Mouse (Mus musculus): ENCODE results near the gene Grap. TPM values are rescaled to one million over a fixed set of nuclear protein-coding genes. Genes with fewer than 3 reads are reported as not detected.

Grap gene
- polyA plus RNA-seq, 1 experiment: 85.6 TPM

DNA sequence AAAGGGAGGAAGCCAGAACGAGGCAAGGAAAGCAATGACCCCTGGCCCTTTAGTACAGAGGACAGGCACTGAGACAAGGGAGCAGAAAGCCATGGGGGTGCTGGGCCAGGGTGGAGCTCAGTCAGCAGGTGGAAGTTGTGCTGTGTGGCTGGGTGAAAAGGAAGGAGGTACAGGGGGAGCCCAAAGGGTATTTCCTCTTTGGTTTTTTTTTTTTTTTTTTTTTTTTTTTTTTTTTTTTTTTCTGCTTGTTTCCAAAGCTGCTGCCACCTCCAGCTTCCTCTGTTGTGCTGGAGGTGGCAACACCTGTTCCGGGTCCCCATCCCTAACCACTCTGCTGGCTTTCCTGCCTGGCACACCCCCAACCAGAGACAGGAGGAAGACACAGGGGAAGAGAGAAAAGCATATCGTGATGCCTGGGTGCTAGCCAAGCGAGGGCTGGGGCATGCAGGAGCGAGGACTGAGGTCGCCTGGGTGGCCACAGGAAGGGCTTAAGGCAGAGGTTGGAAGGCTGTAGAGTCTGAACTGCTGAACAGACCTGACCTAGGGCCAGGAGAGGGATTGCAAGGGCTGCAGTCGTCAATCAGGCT, 7.8 kb downstream of the Grap start:
- no peak overlapping the region for H3K4me3 ChIP-seq (ENCODE audit: extremely low read depth, insufficient read depth, insufficient read length)
- H3K27me3 ChIP-seq (ENCODE audit: control insufficient read depth, insufficient read depth, low read length): no peaks in the 10 kb centered on the region
- TF ChIP-seq POLR2A (IDR thresholded peaks at IDR 0.05; ENCODE audit: low read depth, low read length) (no peak), CTCF (IDR thresholded peaks at IDR 0.05; ENCODE audit: extremely low read depth, insufficient read depth, insufficient read length, insufficient replicate concordance) (no peak)
- DNase-seq (ENCODE audit: low read depth in 1 of 2, low spot score in 2 of 2): peak in 1 of 2 experiments; percentile 63
- H3K36me3 ChIP-seq (ENCODE audit: control insufficient read depth, insufficient read depth, low read length): peaks cover 47% of the 10 kb centered on the region
- H3K4me1 ChIP-seq (ENCODE audit: control insufficient read depth, insufficient read depth, insufficient read length): peaks cover 42% of the 10 kb centered on the region; the same call in 1 of the 2 replicates
- H3K27ac ChIP-seq (ENCODE audit: insufficient read depth, low read length): peak overlapping the region; percentile 75
- WGBS: 17% methylated on average over 7 of the region's 7 CpGs

GRCm38 (mm10) chr11:61662189-61662588, 9.1 kb downstream of the Grap start:
- DNase-seq (ENCODE audit: low read depth in 1 of 2, low spot score in 2 of 2): no peak
- no peak overlapping the region for H3K27ac ChIP-seq (ENCODE audit: insufficient read depth, low read length)
- H3K4me1 ChIP-seq (ENCODE audit: control insufficient read depth, insufficient read depth, insufficient read length): peaks cover 37% of the 10 kb centered on the region; the same call in 1 of the 2 replicates
- no peak for TF ChIP-seq POLR2A (IDR thresholded peaks at IDR 0.05; ENCODE audit: low read depth, low read length)
- no peak for TF ChIP-seq CTCF (IDR thresholded peaks at IDR 0.05; ENCODE audit: extremely low read depth, insufficient read depth, insufficient read length, insufficient replicate concordance)
- H3K36me3 ChIP-seq (ENCODE audit: control insufficient read depth, insufficient read depth, low read length): peaks cover 53% of the 10 kb centered on the region
- 73% methylated on average over 5 of the region's 5 CpGs for whole genome bisulfite sequencing
- no peak overlapping the region for H3K4me3 ChIP-seq (ENCODE audit: extremely low read depth, insufficient read depth, insufficient read length)
- no peaks in the 10 kb centered on the region for H3K27me3 ChIP-seq (ENCODE audit: control insufficient read depth, insufficient read depth, low read length)

DNA sequence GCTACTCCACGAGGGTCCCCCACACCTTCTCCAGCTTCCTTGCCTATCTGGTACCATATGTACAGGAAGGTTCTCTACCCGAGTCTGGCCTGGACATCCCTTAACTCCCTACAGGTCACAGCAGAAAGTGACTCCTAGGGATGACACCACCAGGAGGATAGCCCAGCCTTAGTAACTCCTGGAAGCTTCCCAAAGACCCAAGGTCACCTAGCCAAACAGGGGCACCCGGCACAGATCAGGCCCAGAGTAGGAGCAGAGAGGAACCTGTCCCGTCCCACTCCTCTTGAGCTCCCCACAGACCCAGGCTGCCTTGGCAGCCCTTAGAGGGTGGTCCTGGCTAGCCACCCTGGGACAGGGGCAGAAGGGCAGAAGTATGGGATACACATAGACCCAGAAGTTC, 12.3 kb downstream of the Grap start:
- WGBS: 86% methylated on average over 4 of the region's 4 CpGs
- H3K4me1 ChIP-seq (ENCODE audit: control insufficient read depth, insufficient read depth, insufficient read length): peaks cover 18% of the 10 kb centered on the region; the same call in 1 of the 2 replicates
- H3K27me3 ChIP-seq (ENCODE audit: control insufficient read depth, insufficient read depth, low read length): no peaks in the 10 kb centered on the region
- H3K36me3 ChIP-seq (ENCODE audit: control insufficient read depth, insufficient read depth, low read length): peaks cover 63% of the 10 kb centered on the region
- TF ChIP-seq CTCF (IDR thresholded peaks at IDR 0.05; ENCODE audit: extremely low read depth, insufficient read depth, insufficient read length, insufficient replicate concordance): no peak
- no peak for TF ChIP-seq POLR2A (IDR thresholded peaks at IDR 0.05; ENCODE audit: low read depth, low read length)
- DNase-seq (ENCODE audit: low read depth in 1 of 2, low spot score in 2 of 2): no peak
- no peak overlapping the region for H3K27ac ChIP-seq (ENCODE audit: insufficient read depth, low read length)
- no peak overlapping the region for H3K4me3 ChIP-seq (ENCODE audit: extremely low read depth, insufficient read depth, insufficient read length)

- H3K4me1 ChIP-seq (ENCODE audit: control insufficient read depth, insufficient read depth, insufficient read length): peaks cover 12% of the 10 kb centered on the region; the same call in 1 of the 2 replicates
- H3K27ac ChIP-seq (ENCODE audit: insufficient read depth, low read length): no peak overlapping the region
- 68% methylated on average over 7 of the region's 7 CpGs for WGBS
- H3K36me3 ChIP-seq (ENCODE audit: control insufficient read depth, insufficient read depth, low read length): peaks cover 68% of the 10 kb centered on the region
- DNase-seq (ENCODE audit: low read depth in 1 of 2, low spot score in 2 of 2): no peak
- TF ChIP-seq CTCF (IDR thresholded peaks at IDR 0.05; ENCODE audit: extremely low read depth, insufficient read depth, insufficient read length, insufficient replicate concordance) (peak; percentile 73; the same call in 1 of the 2 replicates), POLR2A (IDR thresholded peaks at IDR 0.05; ENCODE audit: low read depth, low read length) (no peak)
- no peaks in the 10 kb centered on the region for H3K27me3 ChIP-seq (ENCODE audit: control insufficient read depth, insufficient read depth, low read length)
- no peak overlapping the region for H3K4me3 ChIP-seq (ENCODE audit: extremely low read depth, insufficient read depth, insufficient read length)
These were observed 13.1 kb downstream of the Grap start for GRCm38 (mm10) chr11:61665991-61666799.

DNA sequence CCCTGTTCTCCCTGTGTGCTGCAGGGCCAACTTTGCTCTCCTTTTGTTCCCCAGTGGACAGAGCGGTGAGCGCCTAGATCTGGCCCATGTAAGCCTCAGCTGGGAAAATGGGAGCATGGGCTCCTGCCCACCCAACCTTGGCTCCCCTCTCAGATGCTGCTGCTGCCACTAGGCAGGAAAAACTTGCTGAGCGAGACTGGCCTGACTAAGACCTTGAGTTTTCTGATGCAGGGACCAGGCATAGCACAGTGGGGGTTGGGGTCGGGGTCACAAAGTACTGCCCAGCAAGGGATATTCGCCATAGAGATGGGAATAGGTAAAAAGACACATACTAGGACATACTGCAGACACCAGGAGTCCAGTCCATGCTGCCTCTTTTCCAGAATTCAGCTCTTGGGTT, 14.2 kb downstream of the Grap start:
- Histone ChIP-seq H3K4me1 (ENCODE audit: control insufficient read depth, insufficient read depth, insufficient read length) (peaks cover 10% of the 10 kb centered on the region; the same call in 1 of the 2 replicates), H3K27ac (ENCODE audit: insufficient read depth, low read length) (no peak overlapping the region), H3K4me3 (ENCODE audit: extremely low read depth, insufficient read depth, insufficient read length) (no peak overlapping the region), H3K27me3 (ENCODE audit: control insufficient read depth, insufficient read depth, low read length) (no peaks in the 10 kb centered on the region), H3K36me3 (ENCODE audit: control insufficient read depth, insufficient read depth, low read length) (peaks cover 73% of the 10 kb centered on the region)
- no peak for DNase-seq (ENCODE audit: low read depth in 1 of 2, low spot score in 2 of 2)
- no peak for TF ChIP-seq CTCF (IDR thresholded peaks at IDR 0.05; ENCODE audit: extremely low read depth, insufficient read depth, insufficient read length, insufficient replicate concordance)
- no peak for TF ChIP-seq POLR2A (IDR thresholded peaks at IDR 0.05; ENCODE audit: low read depth, low read length)
- 93% methylated on average over 5 of the region's 5 CpGs for WGBS

GRCm38 (mm10) chr11:61667782-61668181, 14.7 kb downstream of the Grap start:
- no peak overlapping the region for H3K27ac ChIP-seq (ENCODE audit: insufficient read depth, low read length)
- 89% methylated on average over 5 of the region's 5 CpGs for WGBS
- TF ChIP-seq POLR2A (IDR thresholded peaks at IDR 0.05; ENCODE audit: low read depth, low read length) (no peak), CTCF (IDR thresholded peaks at IDR 0.05; ENCODE audit: extremely low read depth, insufficient read depth, insufficient read length, insufficient replicate concordance) (no peak)
- no peak for DNase-seq (ENCODE audit: low read depth in 1 of 2, low spot score in 2 of 2)
- no peaks in the 10 kb centered on the region for H3K27me3 ChIP-seq (ENCODE audit: control insufficient read depth, insufficient read depth, low read length)
- H3K4me1 ChIP-seq (ENCODE audit: control insufficient read depth, insufficient read depth, insufficient read length): peaks cover 10% of the 10 kb centered on the region; the same call in 1 of the 2 replicates
- peaks cover 69% of the 10 kb centered on the region for H3K36me3 ChIP-seq (ENCODE audit: control insufficient read depth, insufficient read depth, low read length)
- H3K4me3 ChIP-seq (ENCODE audit: extremely low read depth, insufficient read depth, insufficient read length): no peak overlapping the region

Measured in spleen, adult 2 months (tissue).